Mouse (Mus musculus): ENCODE results near the gene Cxcl17. TPM values are rescaled to one million over a fixed set of nuclear protein-coding genes. Genes with fewer than 3 reads are reported as not detected.
"Not testable (repeated sequence)": the region's sequence is repeated elsewhere in the genome, so short reads cannot be mapped to it uniquely, and the experiment has no call there.

The Cxcl17 gene
- 0.15 TPM in 1 of 2 replicates, not detected in the other for polyA plus RNA-seq (2015; fragmentation: Nextera tagmentation; extraction: Ambion mirVana)

- no peak within 1 kb of the TSS for H3K9ac ChIP-seq (ENCODE audit: low read depth, low read length)
- no peaks in the 10 kb centered on the region for H3K9me3 ChIP-seq (replicated peaks; ENCODE audit: control insufficient read depth, low read length)
- no peak for ATAC-seq (ENCODE audit: low read depth)
- no peaks in the 10 kb centered on the region for H3K27me3 ChIP-seq (ENCODE audit: control insufficient read depth, insufficient read depth, low read depth, low read length)
- H3K4me3 ChIP-seq (ENCODE audit: low read depth, low read length): no peak within 1 kb of the TSS
- no peak within 1 kb of the TSS for H3K4me2 ChIP-seq (ENCODE audit: low read depth, low read length)
- no peaks in the 10 kb centered on the region for H3K36me3 ChIP-seq (ENCODE audit: control insufficient read depth, insufficient read depth)
- 31% methylated on average over 7 of the region's 7 CpGs for WGBS (ENCODE audit: insufficient replicate concordance)
- no peak within 1 kb of the TSS for H3K27ac ChIP-seq (ENCODE audit: low read length)
- H3K4me1 ChIP-seq (ENCODE audit: control insufficient read depth, low read depth, low read length): no peaks in the 10 kb centered on the region
Observed at GRCm38 (mm10) chr7:25412833-25413441, at the start of gene Cxcl17. Cxcl17 (minus strand) TSS chr7:25412886.

GRCm38 (mm10) chr7:25462033-25462337 lies 49.3 kb upstream of the Cxcl17 start:
- H3K36me3 ChIP-seq (ENCODE audit: control insufficient read depth, insufficient read depth); H3K4me2 ChIP-seq (ENCODE audit: low read depth, low read length); ATAC-seq (ENCODE audit: low read depth); H3K27me3 ChIP-seq (ENCODE audit: control insufficient read depth, insufficient read depth, low read depth, low read length); H3K4me1 ChIP-seq (ENCODE audit: control insufficient read depth, low read depth, low read length); H3K27ac ChIP-seq (ENCODE audit: low read length); H3K4me3 ChIP-seq (ENCODE audit: low read depth, low read length); H3K9ac ChIP-seq (ENCODE audit: low read depth, low read length); H3K9me3 ChIP-seq (replicated peaks; ENCODE audit: control insufficient read depth, low read length): not testable (repeated sequence)
- no CpG with 5 or more reads among the region's 1 CpGs for WGBS (ENCODE audit: insufficient replicate concordance)

DNA sequence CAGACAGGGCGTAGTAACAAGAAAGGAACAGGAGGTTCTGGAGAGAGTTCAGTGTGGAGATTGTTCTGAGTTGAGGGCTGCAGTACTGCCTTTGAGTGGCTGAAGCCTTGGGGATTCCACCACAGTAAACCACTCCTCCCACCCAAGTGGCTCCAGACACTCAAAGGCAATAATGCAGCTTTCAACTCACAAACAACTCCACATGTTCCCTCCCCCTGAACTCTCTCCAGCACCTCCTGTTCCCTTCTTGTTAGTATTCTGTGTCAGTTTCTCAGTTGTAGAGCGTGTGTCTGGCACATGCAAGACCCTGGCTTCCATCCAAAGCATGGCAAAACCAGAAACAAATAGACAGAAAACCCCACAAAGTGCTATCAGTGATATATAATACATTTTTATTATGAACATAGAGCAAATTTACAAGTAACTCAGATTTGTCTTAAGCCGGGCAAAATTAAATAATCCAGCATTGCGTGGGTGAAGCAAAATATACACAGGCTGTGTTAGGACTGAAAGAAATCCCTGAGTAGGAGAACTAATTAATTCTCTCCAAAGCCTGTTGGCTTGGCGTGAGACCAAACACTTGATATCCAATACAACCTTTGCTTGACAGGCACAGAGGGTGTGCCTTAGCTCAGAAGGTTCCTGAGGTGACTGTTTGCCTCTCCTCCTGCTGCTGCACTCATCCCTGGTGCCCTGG lies 48.8 kb upstream of the Cxcl17 start:
- not testable (repeated sequence) for H3K4me2 ChIP-seq (ENCODE audit: low read depth, low read length); H3K27ac ChIP-seq (ENCODE audit: low read length); H3K4me1 ChIP-seq (ENCODE audit: control insufficient read depth, low read depth, low read length); H3K9ac ChIP-seq (ENCODE audit: low read depth, low read length); H3K9me3 ChIP-seq (replicated peaks; ENCODE audit: control insufficient read depth, low read length); H3K27me3 ChIP-seq (ENCODE audit: control insufficient read depth, insufficient read depth, low read depth, low read length); H3K4me3 ChIP-seq (ENCODE audit: low read depth, low read length); ATAC-seq (ENCODE audit: low read depth); H3K36me3 ChIP-seq (ENCODE audit: control insufficient read depth, insufficient read depth)
- 53% methylated on average over 4 of the region's 5 CpGs for WGBS (ENCODE audit: insufficient replicate concordance)

DNA sequence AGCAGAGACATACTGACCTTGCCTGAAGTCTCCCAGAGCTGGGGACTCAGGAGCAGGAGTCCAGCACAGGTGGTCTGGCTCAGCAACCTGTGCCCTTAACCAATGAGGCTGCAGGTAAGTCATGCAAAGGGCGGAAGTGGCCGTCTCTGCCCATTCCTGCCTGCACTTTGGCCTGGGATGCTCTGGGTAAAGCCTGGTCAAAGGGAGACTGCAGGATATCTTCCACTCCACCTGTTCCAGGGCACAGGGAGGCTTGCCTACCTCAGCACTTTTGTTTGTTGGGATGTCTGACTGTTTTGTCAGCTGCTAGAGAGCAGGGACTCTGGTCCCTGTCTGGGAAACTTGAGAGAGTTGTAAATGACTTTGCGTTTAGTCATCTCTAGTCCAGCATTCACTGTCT lies 39.4 kb upstream of the Cxcl17 start:
- Histone ChIP-seq H3K27me3 (ENCODE audit: control insufficient read depth, insufficient read depth, low read depth, low read length) (no peaks in the 10 kb centered on the region), H3K4me2 (ENCODE audit: low read depth, low read length) (no peak overlapping the region), H3K9me3 (replicated peaks; ENCODE audit: control insufficient read depth, low read length) (no peaks in the 10 kb centered on the region), H3K36me3 (ENCODE audit: control insufficient read depth, insufficient read depth) (no peaks in the 10 kb centered on the region), H3K4me1 (ENCODE audit: control insufficient read depth, low read depth, low read length) (no peaks in the 10 kb centered on the region; the same call in 1 of the 2 replicates), H3K4me3 (ENCODE audit: low read depth, low read length) (no peak overlapping the region), H3K9ac (ENCODE audit: low read depth, low read length) (no peak overlapping the region), H3K27ac (ENCODE audit: low read length) (no peak overlapping the region)
- 69% methylated on average over 3 of the region's 3 CpGs for WGBS (ENCODE audit: insufficient replicate concordance)
- no peak for ATAC-seq (ENCODE audit: low read depth)

GRCm38 (mm10) chr7:25449913-25450890 lies 37.5 kb upstream of the Cxcl17 start:
- H3K27ac ChIP-seq (ENCODE audit: low read length): peak overlapping the region; percentile 57; the same call in 1 of the 2 replicates
- 32% methylated on average over 9 of the region's 9 CpGs for WGBS (ENCODE audit: insufficient replicate concordance)

GRCm38 (mm10) chr7:25440816-25441153 lies 28.1 kb upstream of the Cxcl17 start:
- 58% methylated on average over 6 of the region's 6 CpGs for WGBS (ENCODE audit: insufficient replicate concordance)
- Histone ChIP-seq H3K27ac (ENCODE audit: low read length) (peak overlapping the region; percentile 86), H3K9ac (ENCODE audit: low read depth, low read length) (no peak overlapping the region)

More at GRCm38 (mm10) chr7:25449913-25450890, 37.5 kb upstream of the Cxcl17 start:
- Histone ChIP-seq H3K4me2 (ENCODE audit: low read depth, low read length) (peak overlapping the region; percentile 18; the same call in 1 of the 2 replicates), H3K9ac (ENCODE audit: low read depth, low read length) (no peak overlapping the region), H3K36me3 (ENCODE audit: control insufficient read depth, insufficient read depth) (no peaks in the 10 kb centered on the region), H3K4me3 (ENCODE audit: low read depth, low read length) (no peak overlapping the region), H3K9me3 (replicated peaks; ENCODE audit: control insufficient read depth, low read length) (no peaks in the 10 kb centered on the region), H3K27me3 (ENCODE audit: control insufficient read depth, insufficient read depth, low read depth, low read length) (no peaks in the 10 kb centered on the region), H3K4me1 (ENCODE audit: control insufficient read depth, low read depth, low read length) (no peaks in the 10 kb centered on the region; the same call in 1 of the 2 replicates)
- peak; percentile 72 for ATAC-seq (ENCODE audit: low read depth)

GRCm38 (mm10) chr7:25439978-25440815 lies 27.5 kb upstream of the Cxcl17 start:
- ATAC-seq (ENCODE audit: low read depth): peak; percentile 93
- H3K27ac ChIP-seq (ENCODE audit: low read length): peak overlapping the region; percentile 86

More at GRCm38 (mm10) chr7:25440816-25441153, 28.1 kb upstream of the Cxcl17 start:
- ATAC-seq (ENCODE audit: low read depth): peak; percentile 30
- Histone ChIP-seq H3K4me3 (ENCODE audit: low read depth, low read length) (no peak overlapping the region), H3K27me3 (ENCODE audit: control insufficient read depth, insufficient read depth, low read depth, low read length) (no peaks in the 10 kb centered on the region), H3K4me1 (ENCODE audit: control insufficient read depth, low read depth, low read length) (peaks cover 3% of the 10 kb centered on the region; the same call in 1 of the 2 replicates), H3K36me3 (ENCODE audit: control insufficient read depth, insufficient read depth) (no peaks in the 10 kb centered on the region), H3K9me3 (replicated peaks; ENCODE audit: control insufficient read depth, low read length) (no peaks in the 10 kb centered on the region), H3K4me2 (ENCODE audit: low read depth, low read length) (no peak overlapping the region)

DNA sequence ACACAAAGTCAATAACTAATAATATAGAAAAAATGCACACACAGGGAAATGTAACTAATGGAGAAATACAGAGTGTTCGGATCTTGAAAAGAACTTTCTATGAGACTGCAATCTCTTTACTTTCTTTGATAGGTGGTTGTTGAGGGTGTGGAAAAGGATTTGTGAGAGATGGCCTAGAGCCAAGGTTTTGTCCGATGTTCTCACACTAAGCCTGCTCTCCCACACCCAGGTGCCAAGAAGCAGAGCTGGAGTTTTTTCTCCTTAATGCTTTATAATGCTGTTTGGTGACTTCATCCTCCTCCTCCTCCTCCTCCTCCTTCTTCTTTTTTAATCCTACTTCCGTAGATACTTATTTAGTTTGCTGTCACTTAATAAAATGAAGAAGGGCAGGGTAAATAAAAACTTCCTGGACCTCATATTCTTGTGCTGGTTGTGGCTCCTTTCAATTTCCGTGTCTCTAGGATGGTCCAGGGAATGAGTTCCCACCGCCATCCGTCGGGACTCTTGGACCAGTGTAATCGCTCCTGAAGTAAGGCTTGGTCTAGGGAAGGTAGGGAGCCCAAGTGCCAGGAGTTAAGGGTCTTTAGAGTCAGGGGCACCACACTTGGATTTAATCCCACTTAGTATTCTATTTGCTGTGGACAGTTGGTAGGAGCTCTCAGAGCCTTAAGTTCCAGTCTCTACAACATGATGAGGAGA lies 26.6 kb upstream of the Cxcl17 start:
- H3K4me2 ChIP-seq (ENCODE audit: low read depth, low read length): no peak overlapping the region
- H3K9me3 ChIP-seq (replicated peaks; ENCODE audit: control insufficient read depth, low read length): no peaks in the 10 kb centered on the region
- no peak overlapping the region for H3K27ac ChIP-seq (ENCODE audit: low read length)
- 71% methylated on average over 8 of the region's 8 CpGs for WGBS (ENCODE audit: insufficient replicate concordance)
- peaks cover 3% of the 10 kb centered on the region; the same call in 1 of the 2 replicates for H3K4me1 ChIP-seq (ENCODE audit: control insufficient read depth, low read depth, low read length)
- H3K27me3 ChIP-seq (ENCODE audit: control insufficient read depth, insufficient read depth, low read depth, low read length): no peaks in the 10 kb centered on the region
- H3K4me3 ChIP-seq (ENCODE audit: low read depth, low read length): no peak overlapping the region
- H3K36me3 ChIP-seq (ENCODE audit: control insufficient read depth, insufficient read depth): no peaks in the 10 kb centered on the region
- ATAC-seq (ENCODE audit: low read depth): no peak
- H3K9ac ChIP-seq (ENCODE audit: low read depth, low read length): no peak overlapping the region

More at GRCm38 (mm10) chr7:25439978-25440815, 27.5 kb upstream of the Cxcl17 start:
- 63% methylated on average over 9 of the region's 9 CpGs for WGBS (ENCODE audit: insufficient replicate concordance)
- Histone ChIP-seq H3K4me3 (ENCODE audit: low read depth, low read length) (no peak overlapping the region), H3K27me3 (ENCODE audit: control insufficient read depth, insufficient read depth, low read depth, low read length) (no peaks in the 10 kb centered on the region), H3K4me1 (ENCODE audit: control insufficient read depth, low read depth, low read length) (peaks cover 3% of the 10 kb centered on the region; the same call in 1 of the 2 replicates), H3K9ac (ENCODE audit: low read depth, low read length) (no peak overlapping the region), H3K9me3 (replicated peaks; ENCODE audit: control insufficient read depth, low read length) (no peaks in the 10 kb centered on the region), H3K36me3 (ENCODE audit: control insufficient read depth, insufficient read depth) (no peaks in the 10 kb centered on the region), H3K4me2 (ENCODE audit: low read depth, low read length) (no peak overlapping the region)
